Mouse (Mus musculus): ENCODE data around the gene Dpp8. TPM values are rescaled to one million over a fixed set of nuclear protein-coding genes. Genes with fewer than 3 reads are reported as not detected.
A peak's percentile ranks its signal among the peaks of the same experiment; 100 is the strongest.

The Dpp8 gene
- polyA plus RNA-seq, 1 experiment, result 77.6 TPM

- Histone ChIP-seq H3K4me1 (replicated peaks; ENCODE audit: control insufficient read depth, insufficient read depth, low read length) (peaks cover 6% of the 10 kb centered on the region; the same call in 1 of the 2 replicates), H3K27me3 (ENCODE audit: control insufficient read depth, insufficient read depth, low read length) (no peaks in the 10 kb centered on the region), H3K27ac (ENCODE audit: control insufficient read depth, insufficient read depth, low read length) (no peak overlapping the region), H3K36me3 (ENCODE audit: control insufficient read depth, insufficient read depth, low read length) (no peaks in the 10 kb centered on the region), H3K4me3 (ENCODE audit: control insufficient read depth, insufficient read depth, low read length) (no peak overlapping the region)
- 93% methylated on average over 16 of the region's 16 CpGs for WGBS
- TF ChIP-seq CTCF (IDR thresholded peaks at IDR 0.05; ENCODE audit: borderline replicate concordance, control insufficient read depth, extremely low read depth, insufficient read depth, low read length, poor library complexity) (no peak), POLR2A (IDR thresholded peaks at IDR 0.05; ENCODE audit: control insufficient read depth, extremely low read depth, insufficient read depth, low read length, poor library complexity) (no peak)
- DNase-seq, result no peak
These were observed 15.0 kb upstream of the Dpp8 start for GRCm38 (mm10) chr9:65016978-65017827.

DNA sequence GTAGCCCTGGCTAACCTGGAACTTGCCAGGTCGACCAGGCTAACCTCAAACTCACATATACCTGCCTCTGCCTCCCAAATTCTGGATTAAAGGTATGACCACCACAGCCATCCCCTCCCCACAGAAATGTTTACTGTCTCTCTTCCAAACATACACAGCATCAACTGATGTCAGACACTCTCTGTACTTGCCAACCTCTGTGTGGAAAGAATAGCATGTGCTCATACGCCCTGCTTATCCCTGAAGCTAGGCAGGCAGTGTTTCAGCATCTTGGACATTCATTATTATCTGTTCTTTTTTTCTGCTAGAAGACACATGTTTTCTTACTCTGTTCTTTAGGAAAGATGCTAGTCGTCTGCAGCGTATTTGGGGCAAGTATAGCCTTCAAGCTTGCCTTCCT lies 14.3 kb upstream of the Dpp8 start:
- H3K27me3 ChIP-seq (ENCODE audit: control insufficient read depth, insufficient read depth, low read length), result no peaks in the 10 kb centered on the region
- no peaks in the 10 kb centered on the region for H3K36me3 ChIP-seq (ENCODE audit: control insufficient read depth, insufficient read depth, low read length)
- no peak for TF ChIP-seq CTCF (IDR thresholded peaks at IDR 0.05; ENCODE audit: borderline replicate concordance, control insufficient read depth, extremely low read depth, insufficient read depth, low read length, poor library complexity)
- no peak for TF ChIP-seq POLR2A (IDR thresholded peaks at IDR 0.05; ENCODE audit: control insufficient read depth, extremely low read depth, insufficient read depth, low read length, poor library complexity)
- peaks cover 6% of the 10 kb centered on the region; the same call in 1 of the 2 replicates for H3K4me1 ChIP-seq (replicated peaks; ENCODE audit: control insufficient read depth, insufficient read depth, low read length)
- no peak overlapping the region for H3K27ac ChIP-seq (ENCODE audit: control insufficient read depth, insufficient read depth, low read length)
- DNase-seq, result no peak
- 92% methylated on average over 4 of the region's 4 CpGs for WGBS
- no peak overlapping the region for H3K4me3 ChIP-seq (ENCODE audit: control insufficient read depth, insufficient read depth, low read length)

GRCm38 (mm10) chr9:65018588-65019121 lies 13.6 kb upstream of the Dpp8 start:
- Histone ChIP-seq H3K4me3 (ENCODE audit: control insufficient read depth, insufficient read depth, low read length) (no peak overlapping the region), H3K27ac (ENCODE audit: control insufficient read depth, insufficient read depth, low read length) (no peak overlapping the region)

DNA sequence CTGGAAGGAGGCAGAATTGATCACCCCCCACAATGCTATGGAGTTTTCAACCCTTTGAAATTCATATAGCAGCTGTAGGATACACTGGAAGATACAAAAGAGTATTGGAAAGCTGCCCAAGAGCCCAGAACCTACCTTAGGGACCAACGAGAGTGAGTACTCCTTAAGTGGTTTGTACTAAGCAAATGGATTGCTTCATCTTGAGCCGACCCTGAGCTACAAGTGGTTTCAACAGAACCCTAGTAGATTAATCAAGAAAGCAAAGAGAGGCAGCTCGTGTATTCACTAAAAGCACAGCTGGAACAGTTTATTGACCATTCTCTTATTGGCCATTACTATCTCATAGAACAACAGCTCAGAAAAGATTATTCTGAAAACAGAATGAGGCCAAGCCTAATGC lies 13.1 kb upstream of the Dpp8 start:
- no peak overlapping the region for H3K27ac ChIP-seq (ENCODE audit: control insufficient read depth, insufficient read depth, low read length)
- no peak overlapping the region for H3K4me3 ChIP-seq (ENCODE audit: control insufficient read depth, insufficient read depth, low read length)
- H3K36me3 ChIP-seq (ENCODE audit: control insufficient read depth, insufficient read depth, low read length), result no peaks in the 10 kb centered on the region
- TF ChIP-seq CTCF (IDR thresholded peaks at IDR 0.05; ENCODE audit: borderline replicate concordance, control insufficient read depth, extremely low read depth, insufficient read depth, low read length, poor library complexity), result no peak
- no peak for TF ChIP-seq POLR2A (IDR thresholded peaks at IDR 0.05; ENCODE audit: control insufficient read depth, extremely low read depth, insufficient read depth, low read length, poor library complexity)
- DNase-seq, result no peak
- 92% methylated on average over 3 of the region's 3 CpGs for WGBS
- H3K4me1 ChIP-seq (replicated peaks; ENCODE audit: control insufficient read depth, insufficient read depth, low read length), result peaks cover 6% of the 10 kb centered on the region; the same call in 1 of the 2 replicates
- H3K27me3 ChIP-seq (ENCODE audit: control insufficient read depth, insufficient read depth, low read length), result no peaks in the 10 kb centered on the region

More at GRCm38 (mm10) chr9:65018588-65019121, 13.6 kb upstream of the Dpp8 start:
- 85% methylated on average over 3 of the region's 3 CpGs for WGBS
- no peaks in the 10 kb centered on the region for H3K27me3 ChIP-seq (ENCODE audit: control insufficient read depth, insufficient read depth, low read length)
- peaks cover 6% of the 10 kb centered on the region; the same call in 1 of the 2 replicates for H3K4me1 ChIP-seq (replicated peaks; ENCODE audit: control insufficient read depth, insufficient read depth, low read length)
- no peak for DNase-seq
- TF ChIP-seq CTCF (IDR thresholded peaks at IDR 0.05; ENCODE audit: borderline replicate concordance, control insufficient read depth, extremely low read depth, insufficient read depth, low read length, poor library complexity) (no peak), POLR2A (IDR thresholded peaks at IDR 0.05; ENCODE audit: control insufficient read depth, extremely low read depth, insufficient read depth, low read length, poor library complexity) (no peak)
- no peaks in the 10 kb centered on the region for H3K36me3 ChIP-seq (ENCODE audit: control insufficient read depth, insufficient read depth, low read length)

GRCm38 (mm10) chr9:65020128-65020527 lies 12.1 kb upstream of the Dpp8 start:
- WGBS, result 86% methylated on average over 4 of the region's 4 CpGs
- no peak overlapping the region for H3K4me3 ChIP-seq (ENCODE audit: control insufficient read depth, insufficient read depth, low read length)

GRCm38 (mm10) chr9:65020991-65021886 lies 11.0 kb upstream of the Dpp8 start, which contains the start of gene Hacd3:
Gene Hacd3 (minus strand): TSS chr9:65021693.
- Histone ChIP-seq H3K27me3 (ENCODE audit: control insufficient read depth, insufficient read depth, low read length) (no peaks in the 10 kb centered on the region), H3K36me3 (ENCODE audit: control insufficient read depth, insufficient read depth, low read length) (no peaks in the 10 kb centered on the region), H3K27ac (ENCODE audit: control insufficient read depth, insufficient read depth, low read length) (peak within 1 kb of the TSS; percentile 84), H3K4me3 (ENCODE audit: control insufficient read depth, insufficient read depth, low read length) (peak within 1 kb of the TSS; percentile 63), H3K4me1 (replicated peaks; ENCODE audit: control insufficient read depth, insufficient read depth, low read length) (peaks cover 5% of the 10 kb centered on the region; the same call in 1 of the 2 replicates)
- DNase-seq, result peak; percentile 82
- TF ChIP-seq POLR2A (IDR thresholded peaks at IDR 0.05; ENCODE audit: control insufficient read depth, extremely low read depth, insufficient read depth, low read length, poor library complexity) (peak; percentile 76; the same call in 1 of the 2 replicates), CTCF (IDR thresholded peaks at IDR 0.05; ENCODE audit: borderline replicate concordance, control insufficient read depth, extremely low read depth, insufficient read depth, low read length, poor library complexity) (0 out of 2 replicates have a peak, but pooled peaks have one; percentile 20)
- WGBS, result under 1% methylated on average over 81 of the region's 81 CpGs

More at GRCm38 (mm10) chr9:65020128-65020527, 12.1 kb upstream of the Dpp8 start:
- peaks cover 6% of the 10 kb centered on the region; the same call in 1 of the 2 replicates for H3K4me1 ChIP-seq (replicated peaks; ENCODE audit: control insufficient read depth, insufficient read depth, low read length)
- no peaks in the 10 kb centered on the region for H3K27me3 ChIP-seq (ENCODE audit: control insufficient read depth, insufficient read depth, low read length)
- no peak for DNase-seq
- TF ChIP-seq CTCF (IDR thresholded peaks at IDR 0.05; ENCODE audit: borderline replicate concordance, control insufficient read depth, extremely low read depth, insufficient read depth, low read length, poor library complexity), result no peak
- TF ChIP-seq POLR2A (IDR thresholded peaks at IDR 0.05; ENCODE audit: control insufficient read depth, extremely low read depth, insufficient read depth, low read length, poor library complexity), result no peak
- no peaks in the 10 kb centered on the region for H3K36me3 ChIP-seq (ENCODE audit: control insufficient read depth, insufficient read depth, low read length)
- no peak overlapping the region for H3K27ac ChIP-seq (ENCODE audit: control insufficient read depth, insufficient read depth, low read length)
